Mouse (Mus musculus) spleen, adult 2 months (tissue): ENCODE measurements at regions not wholly inside any gene's neighbourhood (a gene's known extent, or its start where the extent isn't known, plus 50 kb on each side); places are given as distances from the start of the nearest gene placed in this dataset.

Experiments
- DNase-seq, 2 experiments: peaks; one replicate each; pipeline versions ENCODE4 v3.0.0 to v3.0.0-alpha.2; 2012 to 2021; ENCODE audit warnings: low spot score in 2 of 2, low read depth in 1 of 2
- H3K27ac ChIP-seq: fragments of 200-500 bp; 2 replicates; pipeline ENCODE4 v1.5.1; 2012; ENCODE audit warnings: low read length, inconsistent platforms; ENCODE audit not compliant: insufficient read depth
- H3K27me3 ChIP-seq: fragments of 200-500 bp; 2 replicates; pipeline ENCODE4 v1.6.1; 2012; ENCODE audit warnings: mild to moderate bottlenecking, moderate library complexity, low read length, inconsistent platforms; ENCODE audit not compliant: control insufficient read depth, insufficient read depth
- H3K36me3 ChIP-seq: fragments of 200-500 bp; 2 replicates; pipeline ENCODE4 v1.6.1; 2012; ENCODE audit warnings: mild to moderate bottlenecking, low read length, inconsistent platforms; ENCODE audit not compliant: control insufficient read depth, insufficient read depth
- H3K4me1 ChIP-seq: fragments of 200-500 bp; 2 replicates; pipeline ENCODE4 v1.6.1; 2011; ENCODE audit warnings: inconsistent platforms; ENCODE audit not compliant: control insufficient read depth, insufficient read depth, insufficient read length
- H3K4me3 ChIP-seq: fragments of 200-500 bp; 2 replicates; pipeline ENCODE4 v1.5.1; 2011; ENCODE audit warnings: mild to moderate bottlenecking, inconsistent platforms; ENCODE audit not compliant: insufficient read depth, insufficient read length; ENCODE audit errors: extremely low read depth
- CTCF ChIP-seq: fragments of 200-500 bp; IDR thresholded peaks from 2 replicates; pipeline ENCODE4 v1.5.1; 2011; ENCODE audit warnings: mild to moderate bottlenecking, inconsistent platforms; ENCODE audit not compliant: insufficient read depth, insufficient read length, insufficient replicate concordance; ENCODE audit errors: extremely low read depth
- POLR2A ChIP-seq: fragments of 200-500 bp; IDR thresholded peaks from 2 replicates; pipeline ENCODE4 v1.6.1; 2011; ENCODE audit warnings: low read depth, low read length, inconsistent platforms
- WGBS: fragments of 180-500 bp; shearing (Covaris S2); methylation state at CpG from one replicate; pipeline ENCODE4 v1.1.7; 2018; 5-methylcytosine and 5-hydroxymethylcytosine counted together

DNA sequence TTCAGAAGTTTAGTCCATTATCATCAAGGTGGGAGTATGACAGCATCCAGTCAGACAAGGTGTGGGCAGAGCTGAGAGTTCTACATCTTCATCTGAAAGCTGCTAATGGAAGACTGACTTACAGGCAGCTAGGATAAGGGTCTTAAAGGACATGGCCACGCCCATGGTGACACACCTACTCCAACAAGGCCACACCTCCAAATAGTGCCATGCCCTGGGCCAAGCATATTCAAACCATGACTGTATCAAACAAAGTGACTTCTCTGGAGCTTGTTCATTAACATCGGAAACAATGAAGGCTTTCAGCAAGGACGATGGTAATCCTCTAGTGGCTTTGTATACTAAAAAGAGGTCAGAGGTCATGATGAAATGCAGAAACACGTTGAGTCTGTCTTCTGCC lies 65.4 kb upstream of the Phip start:
- Histone ChIP-seq H3K27me3 (no peaks in the 10 kb centered on the region; the same call in 1 of the 2 replicates), H3K4me1 (peaks cover 3% of the 10 kb centered on the region; the same call in 1 of the 2 replicates), H3K27ac (no peak overlapping the region), H3K36me3 (no peaks in the 10 kb centered on the region), H3K4me3 (no peak overlapping the region)
- no peak for DNase-seq
- TF ChIP-seq CTCF (no peak), POLR2A (no peak)
- WGBS = 89% methylated on average over 4 of the region's 4 CpGs

DNA sequence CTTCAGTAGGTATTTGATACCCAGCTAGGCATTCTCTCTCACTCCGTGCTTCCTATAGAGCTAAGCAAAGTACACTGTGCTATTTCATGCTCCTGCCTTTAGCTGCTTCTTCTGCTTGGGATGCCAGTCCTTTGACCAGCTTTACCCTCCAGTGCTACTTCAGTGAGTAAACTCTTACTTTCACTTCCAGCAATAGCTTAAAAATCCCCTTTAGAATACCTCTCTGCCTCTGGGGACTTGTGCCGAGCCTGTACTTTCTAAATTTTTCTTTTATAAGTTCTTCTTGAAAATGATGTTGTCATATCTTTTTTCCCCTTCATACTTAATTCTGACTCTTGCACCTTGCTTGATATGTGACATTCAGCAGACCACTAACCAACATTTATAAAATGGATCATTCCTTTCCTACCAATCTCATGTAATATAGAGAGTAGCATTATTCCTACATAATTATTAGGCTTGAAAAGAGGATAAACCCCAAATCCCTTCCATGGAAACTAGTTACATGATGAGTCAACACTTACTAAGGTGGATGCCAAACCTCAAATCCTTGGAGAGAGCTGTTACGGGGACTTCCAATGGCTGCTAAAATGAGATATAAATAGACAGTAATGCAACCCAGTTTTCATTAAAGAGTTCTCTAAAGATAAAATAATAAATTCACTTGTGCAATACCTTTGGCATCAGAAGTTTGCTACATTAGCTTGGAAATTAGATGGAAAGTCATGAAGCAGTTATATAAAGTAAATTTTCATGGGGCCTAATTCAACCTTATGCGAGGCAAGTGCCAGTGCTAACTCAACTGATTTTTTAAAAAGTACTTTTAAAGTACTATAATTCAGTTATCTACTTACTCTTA lies 62.2 kb upstream of the Phip start:
- Histone ChIP-seq H3K27ac (no peak overlapping the region), H3K27me3 (no peaks in the 10 kb centered on the region; the same call in 1 of the 2 replicates), H3K36me3 (no peaks in the 10 kb centered on the region), H3K4me3 (no peak overlapping the region), H3K4me1 (peaks cover 3% of the 10 kb centered on the region; the same call in 1 of the 2 replicates)
- 65% methylated on average over 4 of the region's 4 CpGs for WGBS
- no peak for TF ChIP-seq CTCF
- no peak for TF ChIP-seq POLR2A
- peak in 1 of 2 experiments; percentile 15 for DNase-seq
